Mouse (Mus musculus) embryonic fibroblast, embryonic 13.5 days (primary cell): Measurements from ENCODE around the gene Clcnkb.

Source experiments
- CTCF ChIP-seq: IDR thresholded peaks from 2 replicates; pipeline ENCODE4 v1.5.1; 2011; ENCODE audit warnings: mild to moderate bottlenecking, control low read depth, low read length, moderate library complexity, borderline replicate concordance; ENCODE audit not compliant: insufficient read depth
- POLR2A ChIP-seq: IDR thresholded peaks from 2 replicates; pipeline ENCODE4 v1.6.1; 2011; ENCODE audit warnings: low read depth, mild to moderate bottlenecking, control low read depth, low read length, moderate library complexity

DNA sequence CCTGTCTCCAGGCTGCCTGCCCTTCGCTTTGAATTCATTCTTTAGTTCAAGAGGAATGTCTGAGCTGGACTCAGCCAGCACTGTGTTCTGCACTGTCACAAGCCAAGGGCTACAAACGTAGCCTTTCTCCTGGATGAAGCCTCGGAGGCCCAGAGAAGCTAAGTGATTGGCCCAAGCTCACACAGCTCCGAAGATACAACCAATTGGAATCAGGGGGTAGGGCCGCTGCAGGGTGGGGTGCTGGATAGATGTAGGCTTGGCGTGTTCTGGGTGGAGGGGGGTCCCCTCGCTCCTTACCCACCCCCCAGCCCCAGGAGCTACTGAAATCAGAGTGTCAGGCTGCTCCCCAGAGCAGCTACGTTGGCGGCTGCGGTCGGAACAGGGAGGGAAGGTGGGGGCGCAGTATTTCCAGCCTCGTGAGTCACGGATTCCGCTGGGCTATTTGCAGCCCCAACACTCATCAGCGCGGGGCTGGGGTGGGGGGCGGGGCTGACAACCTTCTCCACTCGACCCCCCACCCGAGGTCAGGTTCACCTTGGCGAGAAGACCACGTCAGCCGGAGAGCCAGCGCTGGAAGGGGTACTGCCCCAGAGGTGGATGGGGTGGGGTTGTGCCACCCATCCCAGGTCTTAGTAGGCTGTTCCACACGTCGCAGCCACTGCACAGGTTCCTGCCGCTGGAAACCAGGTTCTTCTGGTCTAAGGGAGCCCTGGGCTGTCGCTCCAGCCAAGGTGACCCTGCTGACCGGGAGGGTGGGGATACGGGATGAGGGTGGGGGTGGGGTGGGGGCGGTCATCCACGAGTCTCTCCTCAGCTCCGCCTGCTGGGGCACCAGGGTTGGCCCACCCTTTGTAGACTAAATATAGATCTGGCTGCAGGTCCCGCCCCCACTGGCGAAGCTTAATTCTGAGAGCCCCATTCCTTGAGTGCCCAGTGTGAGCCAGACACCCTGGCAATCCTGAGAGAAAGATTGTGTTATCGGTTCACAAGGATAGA lies 10.0 kb upstream of the Clcnkb start:
- TF ChIP-seq POLR2A (peak; percentile 94), CTCF (no peak)
